Mouse (Mus musculus): ENCODE data around the gene AC131692.1. TPM values are rescaled to one million over a fixed set of nuclear protein-coding genes. Genes with fewer than 3 reads are reported as not detected.

The AC131692.1 gene
- total and polyA plus RNA-seq, 3 experiments: 0.39 to 2.9 TPM; not detected in 1

GRCm38 (mm10) chr19:6084478-6085248, 9.6 kb upstream of the AC131692.1 start, which contains the start of the genes Zfpl1 and Cdca5 (continued):
- TF ChIP-seq RCOR1 (IDR thresholded peaks at IDR 0.05; ENCODE audit: low read depth, low read length) (no peak), SMC3 (IDR thresholded peaks at IDR 0.05; ENCODE audit: low read depth, low read length) (no peak), CHD1 (IDR thresholded peaks at IDR 0.05; ENCODE audit: low read depth, low read length) (no peak), RAD21 (IDR thresholded peaks at IDR 0.05; ENCODE audit: low read depth, low read length) (no peak)

DNA sequence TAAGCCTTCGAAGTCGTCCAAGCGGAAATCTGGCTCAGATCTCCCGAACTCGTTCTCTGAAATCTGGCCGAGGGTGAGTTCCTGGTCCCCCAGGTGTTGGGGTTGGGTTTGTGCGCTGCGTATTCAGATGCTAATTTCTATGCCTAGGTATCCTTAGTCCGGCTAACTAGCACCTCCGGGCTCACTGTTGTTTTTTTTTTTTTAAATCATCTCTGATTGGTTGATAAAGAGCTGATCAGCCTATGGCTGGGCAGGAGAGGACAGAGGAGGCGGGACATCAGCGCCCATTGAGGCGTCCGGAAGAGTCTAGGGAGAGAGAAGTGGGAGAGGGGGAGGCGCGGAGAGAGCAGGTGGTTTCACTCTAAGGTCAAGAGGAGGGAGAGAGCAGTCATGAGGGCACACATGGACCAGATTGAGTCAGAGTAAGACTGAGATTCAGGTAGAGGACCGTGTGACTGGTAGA, 8.8 kb upstream of the AC131692.1 start:
- no peaks in the 10 kb centered on the region for H3K9me3 ChIP-seq (replicated peaks; ENCODE audit: insufficient read depth, low read length)
- peaks cover 0 to 5% of the 10 kb centered on the region in 2 experiments; a peak in 2 of 4 replicates for H3K4me1 ChIP-seq (ENCODE audit: control insufficient read depth in 1 of 2, insufficient read depth in 2 of 2, low read length in 2 of 2)
- peak overlapping the region; percentile 80 for H3K27ac ChIP-seq (ENCODE audit: control insufficient read depth, low read depth, low read length)
- no peak for TF ChIP-seq EP300 (IDR thresholded peaks at IDR 0.05; ENCODE audit: low read depth in 1 of 2, low read length in 2 of 2)
- TF ChIP-seq ZC3H11A (IDR thresholded peaks at IDR 0.05; ENCODE audit: low read depth, low read length): no peak
- TF ChIP-seq SMC3 (IDR thresholded peaks at IDR 0.05; ENCODE audit: low read depth, low read length): no peak
- 0 out of 2 replicates have a peak, but pooled peaks have one; percentile 40 for TF ChIP-seq NELFE (IDR thresholded peaks at IDR 0.05; ENCODE audit: low read depth, low read length)
- no peak for TF ChIP-seq NRF1 (IDR thresholded peaks at IDR 0.05; ENCODE audit: insufficient read depth, low read depth, low read length, poor library complexity, severe bottlenecking)
- TF ChIP-seq RAD21 (IDR thresholded peaks at IDR 0.05; ENCODE audit: low read depth, low read length): no peak
- TF ChIP-seq CTCF (IDR thresholded peaks at IDR 0.05 in 2 of 3, conservative IDR thresholded peaks at IDR 0.05 in 1 of 3; ENCODE audit: control insufficient read depth in 1 of 3, insufficient read depth in 1 of 3, low read depth in 2 of 3, low read length in 3 of 3, poor library complexity in 1 of 3, severe bottlenecking in 1 of 3): no peak
- 0 out of 2 replicates have a peak, but pooled peaks have one; percentile 20 for TF ChIP-seq TBP (IDR thresholded peaks at IDR 0.05; ENCODE audit: low read depth, low read length)
- TF ChIP-seq JUND (IDR thresholded peaks at IDR 0.05; ENCODE audit: low read depth, low read length): no peak
- TF ChIP-seq RCOR1 (IDR thresholded peaks at IDR 0.05; ENCODE audit: low read depth, low read length): no peak
- peak; percentile 66; the same call in 1 of the 2 replicates for TF ChIP-seq SIN3A (IDR thresholded peaks at IDR 0.05; ENCODE audit: low read length)
- no peak for TF ChIP-seq POLR2AphosphoS5 (IDR thresholded peaks at IDR 0.05; ENCODE audit: borderline replicate concordance, low read depth, low read length)
- no peak for TF ChIP-seq MXI1 (IDR thresholded peaks at IDR 0.05; ENCODE audit: low read depth, low read length)
- no peak for TF ChIP-seq POLR2A (IDR thresholded peaks at IDR 0.05; ENCODE audit: control insufficient read depth in 1 of 2, insufficient read depth in 1 of 2, low read depth in 1 of 2, low read length in 2 of 2, poor library complexity in 1 of 2)
- no peak for TF ChIP-seq USF2 (IDR thresholded peaks at IDR 0.05; ENCODE audit: borderline replicate concordance in 1 of 2, insufficient read depth in 1 of 2, low read depth in 1 of 2, low read length in 2 of 2)
- no peak for TF ChIP-seq MAFK (IDR thresholded peaks at IDR 0.05; ENCODE audit: borderline replicate concordance, low read depth, low read length)
- no peak for TF ChIP-seq MYC (IDR thresholded peaks at IDR 0.05; ENCODE audit: low read depth, low read length)
- TF ChIP-seq ZMIZ1 (IDR thresholded peaks at IDR 0.05; ENCODE audit: low read depth, low read length): no peak
- TF ChIP-seq MAZ (IDR thresholded peaks at IDR 0.05; ENCODE audit: low read depth, low read length): no peak
- no peak for TF ChIP-seq TAL1 (IDR thresholded peaks at IDR 0.05; ENCODE audit: low read length)
- TF ChIP-seq GATA1 (IDR thresholded peaks at IDR 0.05; ENCODE audit: low read depth, low read length): 0 out of 2 replicates have a peak, but pooled peaks have one; percentile 35
- TF ChIP-seq ZKSCAN1 (IDR thresholded peaks at IDR 0.05; ENCODE audit: low read depth, low read length): peak; percentile 33; the same call in 1 of the 2 replicates
- no peak for TF ChIP-seq USF1 (IDR thresholded peaks at IDR 0.05; ENCODE audit: low read depth, low read length)
- TF ChIP-seq MYB (IDR thresholded peaks at IDR 0.05; ENCODE audit: low read depth, low read length): 0 out of 2 replicates have a peak, but pooled peaks have one; percentile 23
- TF ChIP-seq ETS1 (IDR thresholded peaks at IDR 0.05; ENCODE audit: low read depth, low read length): no peak
- peak; percentile 66 for TF ChIP-seq ELF1 (IDR thresholded peaks at IDR 0.05; ENCODE audit: low read depth, low read length)
- TF ChIP-seq KAT2A (conservative IDR thresholded peaks at IDR 0.05; ENCODE audit: low read depth, low read length): no peak
- TF ChIP-seq BHLHE40 (IDR thresholded peaks at IDR 0.05; ENCODE audit: borderline replicate concordance, low read depth, low read length): no peak
- peak; percentile 68 for TF ChIP-seq HCFC1 (IDR thresholded peaks at IDR 0.05; ENCODE audit: low read depth, low read length)
- no peak for TF ChIP-seq CHD1 (IDR thresholded peaks at IDR 0.05; ENCODE audit: low read depth, low read length)
- TF ChIP-seq E2F4 (IDR thresholded peaks at IDR 0.05; ENCODE audit: borderline replicate concordance, low read depth, low read length): no peak
- peak; percentile 58; the same call in 1 of the 2 replicates for TF ChIP-seq MAX (IDR thresholded peaks at IDR 0.05; ENCODE audit: low read length)
- peak; percentile 41; the same call in 1 of the 2 replicates for TF ChIP-seq CHD2 (IDR thresholded peaks at IDR 0.05; ENCODE audit: low read length)

More for the DNA sequence above, 8.8 kb upstream of the AC131692.1 start:
- Histone ChIP-seq H3K9ac (ENCODE audit: control insufficient read depth, low read depth, low read length, poor library complexity, severe bottlenecking) (peak overlapping the region; percentile 90), H3K36me3 (ENCODE audit: control insufficient read depth in 1 of 2, insufficient read depth in 2 of 2, low read length in 2 of 2) (peaks cover 0 to 14% of the 10 kb centered on the region in 2 experiments), H3K4me3 (ENCODE audit: control insufficient read depth in 1 of 2, insufficient read depth in 1 of 2, low read depth in 2 of 2, low read length in 2 of 2) (peak overlapping the region; percentile 76 to 82), H3K27me3 (ENCODE audit: control insufficient read depth in 1 of 2, insufficient read depth in 2 of 2, low read length in 2 of 2) (no peaks in the 10 kb centered on the region), H3K79me2 (ENCODE audit: control insufficient read depth, insufficient read depth, low read length, poor library complexity) (peaks cover 33% of the 10 kb centered on the region)
- peak; percentile 91 for DNase-seq (ENCODE audit: low read depth, low spot score)
